Mouse (Mus musculus): ENCODE measurements around the gene AU040320.

GRCm38 (mm10) chr4:126732111-126732510, 21.2 kb upstream of the AU040320 start:
- TF ChIP-seq CTCF (IDR thresholded peaks at IDR 0.05; ENCODE audit: control insufficient read depth, insufficient read depth, low read length) (no peak), POLR2A (IDR thresholded peaks at IDR 0.05; ENCODE audit: borderline replicate concordance, control insufficient read depth, low read depth, low read length) (no peak)
